Mouse (Mus musculus): Measurements from ENCODE around the gene Sez6l2.

Gene Sez6l2

DNA sequence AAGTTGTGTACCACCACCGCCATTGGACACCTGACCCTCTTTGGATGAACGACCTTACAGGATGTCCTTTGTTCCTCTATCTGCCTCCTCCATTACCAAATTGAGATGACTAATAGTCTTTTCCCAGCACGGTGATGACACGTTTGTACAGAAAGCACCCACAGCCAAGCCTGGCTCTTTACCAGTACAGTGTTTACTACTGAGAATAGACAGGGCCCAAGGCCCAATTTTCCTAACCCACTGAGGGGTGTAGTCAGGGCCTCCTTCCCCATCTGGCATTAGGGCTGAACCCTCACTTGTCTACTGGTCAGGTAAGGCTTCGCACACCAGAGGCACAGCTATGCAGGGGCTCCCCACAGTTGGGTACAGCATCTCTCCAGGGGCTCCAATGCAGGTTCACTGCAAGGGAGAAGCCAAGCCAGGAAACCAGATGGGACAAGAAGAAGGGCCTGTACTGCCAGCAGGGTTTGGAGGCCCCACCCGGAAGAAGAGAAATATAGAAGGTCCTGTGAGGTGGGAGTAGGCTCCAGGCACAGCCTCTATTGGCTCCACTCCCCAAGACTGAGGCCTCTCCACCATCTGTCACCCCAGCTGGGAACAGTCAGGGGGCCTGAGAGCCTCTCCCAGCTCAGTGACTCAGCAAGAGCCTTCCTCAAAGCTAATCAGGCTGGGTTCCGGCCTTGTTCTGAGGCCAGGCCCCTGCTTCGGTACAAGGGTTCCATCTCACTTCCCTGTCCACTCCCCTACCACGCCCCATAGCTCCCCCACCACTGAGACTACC lies 58.1 kb downstream of the Sez6l2 start:
- DNase-seq: peak; percentile 97

DNA sequence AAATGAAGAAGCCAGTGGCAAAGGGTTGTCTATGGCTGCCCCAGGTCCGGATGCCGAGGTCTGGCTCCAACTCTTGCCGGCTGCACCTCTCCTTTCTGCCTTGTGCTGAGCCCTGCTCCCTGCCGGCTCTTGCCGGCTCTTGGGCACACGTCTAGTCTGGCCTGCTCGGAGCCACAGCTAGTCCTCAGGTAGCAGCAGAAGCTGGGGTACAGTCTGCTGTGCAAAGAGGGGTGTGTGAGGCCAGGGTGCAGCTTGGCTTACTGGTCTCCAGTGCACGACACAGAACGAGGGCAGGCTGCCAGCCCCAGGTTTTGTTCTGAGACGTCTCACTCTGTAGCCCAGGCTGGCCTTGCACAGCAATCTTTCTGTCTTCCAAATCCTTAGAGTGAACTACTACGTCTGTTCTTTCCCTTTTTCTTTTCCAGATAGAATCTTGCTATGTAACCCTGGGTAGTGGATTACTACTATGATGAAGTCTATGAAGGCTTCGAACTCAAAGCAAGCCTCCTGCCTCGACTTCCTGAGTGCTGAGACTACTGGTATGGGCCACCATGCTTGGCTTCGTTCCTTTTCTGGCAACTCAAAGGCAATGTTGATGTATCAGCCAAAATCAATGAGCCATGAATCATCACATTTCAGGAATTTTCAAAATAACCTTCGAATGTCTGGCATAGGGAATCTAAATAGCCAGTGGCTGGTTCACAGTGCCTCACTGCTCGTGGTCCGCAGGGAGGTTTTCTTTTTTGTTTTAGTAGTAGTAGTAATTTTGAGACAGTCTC lies 59.1 kb downstream of the Sez6l2 start:
- peak; percentile 66 to 67 for DNase-seq

- no peak for DNase-seq
Observed at GRCm38 (mm10) chr7:127011051-127011450, 60.7 kb downstream of the Sez6l2 start.

DNA sequence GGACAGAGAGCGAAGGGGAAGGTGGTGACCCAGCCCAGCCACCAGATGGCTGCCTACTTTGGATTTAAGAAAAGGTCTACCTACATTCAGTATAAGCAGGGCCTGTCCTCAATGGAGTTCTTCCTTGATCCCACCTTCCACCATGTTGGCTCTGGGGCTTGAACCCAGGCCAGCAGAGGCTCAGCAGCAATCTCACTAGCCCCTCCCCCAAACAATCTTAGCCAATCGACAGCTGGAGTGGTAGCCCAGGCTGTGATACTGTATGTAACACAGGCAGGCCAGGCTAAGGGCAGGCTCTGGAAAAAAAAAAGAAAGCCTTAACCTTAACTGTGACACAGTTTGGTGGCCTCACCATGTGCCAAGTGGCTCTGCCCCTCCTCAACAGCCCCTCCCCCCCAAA lies 61.4 kb downstream of the Sez6l2 start:
- no peak for DNase-seq

DNA sequence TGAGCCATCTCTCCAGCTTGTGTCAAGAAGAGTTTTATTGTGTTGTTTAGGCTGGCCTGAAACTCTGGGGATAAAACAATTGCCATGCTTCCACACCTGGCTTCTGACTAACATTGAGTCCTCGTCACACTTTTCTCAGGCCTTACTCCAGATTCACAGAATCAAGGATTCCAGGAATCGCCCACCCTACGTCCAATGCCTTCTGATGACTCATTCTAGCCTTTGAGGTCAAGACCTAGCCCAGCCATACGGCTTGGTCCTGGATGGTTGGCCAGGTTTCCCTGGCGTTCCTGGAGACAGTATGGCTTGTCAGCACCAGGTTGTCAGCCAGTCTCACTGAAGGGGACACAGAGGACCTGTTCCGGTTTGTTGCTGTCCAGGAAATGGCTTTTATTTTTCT lies 62.0 kb downstream of the Sez6l2 start:
- no peak for DNase-seq

DNA sequence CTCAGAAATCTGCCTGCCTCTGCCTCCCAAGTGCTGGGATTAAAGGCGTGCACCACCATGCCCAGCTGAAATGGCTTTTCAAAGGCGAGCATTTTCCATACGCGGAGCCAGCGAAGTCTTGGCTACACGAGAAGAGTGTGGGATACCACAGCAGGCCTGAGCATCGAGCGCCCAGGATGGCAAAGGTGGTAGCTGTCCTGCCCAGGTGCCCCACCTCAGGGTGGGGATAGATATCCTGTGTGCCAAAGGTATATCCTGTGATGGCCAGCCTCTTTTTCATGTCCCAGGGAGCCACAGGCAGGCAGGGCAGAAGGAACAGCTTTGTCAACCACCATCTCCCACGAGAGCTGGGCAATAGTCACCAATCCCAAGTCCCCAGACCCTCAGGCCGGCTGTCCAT lies 62.5 kb downstream of the Sez6l2 start:
- no peak for DNase-seq

DNA sequence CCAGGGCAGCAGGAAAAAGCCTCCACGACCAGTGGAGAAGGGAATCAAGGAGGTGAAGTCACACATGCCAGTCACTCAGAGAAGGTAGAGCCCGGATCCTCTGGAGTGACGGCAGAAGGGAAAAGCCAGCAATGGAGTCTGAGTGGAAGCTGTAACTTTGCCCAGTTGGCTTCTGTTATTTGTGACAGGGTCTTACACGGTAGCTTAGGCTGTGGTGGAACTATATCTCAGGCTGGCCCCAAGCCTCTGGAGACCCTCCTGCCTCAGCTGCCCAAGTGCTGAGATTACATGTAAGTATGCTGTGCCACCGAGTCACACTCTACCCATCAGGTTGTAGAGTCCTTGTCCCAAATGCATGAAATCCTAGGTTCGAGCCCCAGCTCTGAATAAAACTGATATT lies 63.0 kb downstream of the Sez6l2 start:
- DNase-seq: no peak

DNA sequence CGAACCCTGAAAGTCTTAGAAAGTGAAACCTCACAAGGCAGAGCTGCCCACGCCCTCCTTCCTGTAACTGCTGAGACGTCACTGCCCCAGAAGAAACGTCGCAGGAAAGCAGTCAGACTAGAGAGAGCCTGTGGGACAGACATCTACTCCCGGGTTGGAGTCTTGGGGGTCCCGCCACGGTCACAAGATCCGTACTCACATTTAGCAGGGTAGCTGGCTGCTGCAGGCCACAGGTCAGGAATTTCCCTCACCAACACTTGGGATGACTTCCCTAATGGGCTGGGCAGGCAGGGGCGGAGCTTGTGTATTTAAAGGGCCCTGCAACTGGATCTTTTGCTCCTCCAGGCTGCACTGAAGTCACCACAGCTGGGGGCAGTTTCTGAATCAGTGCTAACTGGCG lies 64.0 kb downstream of the Sez6l2 start, which contains the start of gene Mvp:
Gene Mvp (minus strand): TSS at position 302 of the 400 bp plus-strand sequence.
- peak; percentile 59 to 63 for DNase-seq

GRCm38 (mm10) chr7:127014993-127015392 lies 64.6 kb downstream of the Sez6l2 start:
- peak in 1 of 2 experiments; percentile 4 for DNase-seq

GRCm38 (mm10) chr7:127016081-127016480 lies 65.7 kb downstream of the Sez6l2 start:
- peak; percentile 59 to 62 for DNase-seq

DNA sequence TGATC lies 65.9 kb downstream of the Sez6l2 start, which contains the start of gene Pagr1b:
Gene Pagr1b (minus strand): TSS at position 4 of the 5 bp plus-strand sequence.
- no peak for DNase-seq

- DNase-seq: peak; percentile 65 to 68
Observed at GRCm38 (mm10) chr7:127016486-127016938, 66.1 kb downstream of the Sez6l2 start.

DNA sequence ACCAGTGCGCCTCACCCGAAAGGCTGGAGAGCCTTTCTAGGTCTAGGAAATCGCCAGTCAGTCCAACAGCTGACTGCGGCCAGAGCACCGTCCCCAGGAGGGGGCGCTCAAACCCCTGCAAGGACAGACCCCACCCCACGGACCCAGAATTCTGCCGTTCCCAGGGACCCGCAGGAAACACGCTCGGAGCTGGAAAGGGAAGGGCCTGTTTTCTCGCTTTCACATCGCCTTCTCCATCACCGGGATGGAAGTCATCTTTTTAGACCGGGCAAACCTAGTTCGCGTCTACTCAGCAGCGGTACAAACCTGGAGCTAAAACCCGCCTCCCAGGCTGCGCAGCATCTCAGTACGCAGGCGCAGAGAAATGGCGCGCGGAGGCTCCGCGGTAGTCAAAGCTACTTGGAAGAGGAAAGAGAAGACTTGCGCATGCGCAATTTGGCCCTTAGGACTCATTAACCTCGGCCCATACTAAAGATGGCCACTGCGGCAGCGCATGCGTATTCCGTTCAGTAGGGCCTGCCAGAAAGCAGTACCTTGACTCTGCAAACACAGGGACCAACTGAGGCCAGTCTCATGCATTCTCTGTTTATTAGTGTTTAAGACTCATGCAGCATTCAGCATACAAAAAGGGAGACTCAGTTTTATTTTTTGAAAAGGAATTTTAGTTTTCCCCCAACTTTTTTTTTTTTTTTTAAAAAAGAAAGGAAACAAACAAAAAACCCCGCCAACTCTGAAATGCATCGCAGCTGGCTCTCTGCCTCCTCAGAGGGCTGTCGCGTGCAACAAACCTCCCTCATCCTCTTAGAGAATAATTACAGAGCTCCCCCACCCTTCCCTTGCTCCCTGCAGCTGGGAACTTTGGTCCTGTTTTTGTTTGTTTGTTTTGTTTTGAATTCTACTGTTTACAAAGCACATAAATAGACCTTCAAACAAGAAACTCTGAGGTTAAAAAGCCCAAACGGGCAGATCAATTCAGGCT lies 66.9 kb downstream of the Sez6l2 start, which contains the start of gene Pagr1a:
Gene Pagr1a (minus strand): TSS at position 382 of the 979 bp plus-strand sequence.
- peak; percentile 98 for DNase-seq

GRCm38 (mm10) chr7:127017950-127018345 lies 67.6 kb downstream of the Sez6l2 start:
- peak in 1 of 2 experiments; percentile 16 for DNase-seq

- no peak for DNase-seq
Observed at GRCm38 (mm10) chr7:127018416-127019305, 68.3 kb downstream of the Sez6l2 start.

DNA sequence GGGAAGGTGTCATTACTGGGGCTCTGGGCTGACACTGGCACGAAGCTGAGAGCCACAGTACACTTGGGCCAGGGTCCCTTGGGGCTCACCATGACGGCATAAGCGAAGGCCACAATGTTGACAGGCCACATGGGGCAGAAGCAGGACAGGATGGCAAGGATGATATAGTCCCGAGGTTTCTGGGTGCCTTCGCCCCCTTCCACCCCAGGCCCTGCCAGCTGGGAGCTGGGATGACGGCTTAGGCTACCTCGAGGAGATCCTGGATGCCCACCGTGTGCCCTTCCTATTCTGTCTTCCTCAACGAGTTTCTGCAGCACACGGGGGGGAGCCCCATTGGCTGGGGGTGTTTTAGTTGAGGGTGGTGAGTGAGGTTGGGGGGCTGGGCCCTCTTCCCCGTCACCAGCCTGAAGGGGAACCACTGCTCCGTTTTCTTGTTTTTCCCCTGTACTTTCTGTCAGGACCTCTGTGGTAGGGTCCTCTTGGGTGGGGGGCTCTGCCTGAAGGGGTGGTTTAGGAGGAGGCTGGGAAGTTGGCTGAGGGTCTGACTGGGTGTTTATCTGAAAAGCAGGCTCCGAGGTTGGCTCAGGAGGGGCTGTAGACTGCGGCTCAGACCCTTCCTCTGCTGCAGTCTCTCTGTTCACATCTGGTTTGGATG lies 69.1 kb downstream of the Sez6l2 start:
- no peak for DNase-seq

DNA sequence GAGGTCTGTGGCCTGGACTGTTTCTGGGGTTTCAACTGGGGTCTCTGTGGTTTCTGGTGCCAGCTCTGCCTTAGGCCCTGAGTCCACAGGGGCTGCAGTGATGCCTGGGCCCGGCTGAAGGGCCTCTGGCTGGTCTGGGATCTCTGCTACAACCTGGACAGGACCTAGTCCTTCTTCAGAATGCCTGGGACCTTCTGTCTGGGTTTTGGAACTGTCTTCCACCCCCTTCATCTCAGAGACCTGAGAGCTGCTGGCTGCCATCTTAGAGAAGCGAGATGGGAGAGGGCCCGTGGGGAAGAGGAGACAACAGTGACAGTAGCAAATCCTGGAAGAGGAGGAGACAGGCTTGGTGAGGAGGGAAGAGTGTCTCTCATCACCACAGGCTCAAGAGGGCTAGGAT lies 69.7 kb downstream of the Sez6l2 start:
- DNase-seq: peak; percentile 37 to 50
